Mouse (Mus musculus): ENCODE measurements at regions not wholly inside any gene's neighbourhood (a gene's known extent, or its start where the extent isn't known, plus 50 kb on each side); places are given as distances from the start of the nearest gene placed in this dataset.

GRCm38 (mm10) chr8:74293621-74294020 lies 579.4 kb upstream of the Isx start:
- no peak for DNase-seq (ENCODE audit: low read depth, low spot score)
- WGBS = 87% methylated on average over 1 of the region's 1 CpGs

GRCm38 (mm10) chr8:74297698-74298097 lies 575.3 kb upstream of the Isx start:
- 66% methylated on average over 1 of the region's 1 CpGs for WGBS
- DNase-seq (ENCODE audit: low read depth, low spot score) = no peak

GRCm38 (mm10) chr8:74309810-74310209 lies 563.2 kb upstream of the Isx start:
- DNase-seq (ENCODE audit: low read depth, low spot score) = no peak
- 71% methylated on average over 2 of the region's 2 CpGs for WGBS

GRCm38 (mm10) chr8:74315382-74315781 lies 557.6 kb upstream of the Isx start:
- peak; percentile 29 for DNase-seq (ENCODE audit: low read depth, low spot score)
- 29% methylated on average over 1 of the region's 1 CpGs for WGBS

GRCm38 (mm10) chr8:74327521-74327920 lies 545.5 kb upstream of the Isx start:
- DNase-seq (ENCODE audit: low read depth, low spot score) = no peak

GRCm38 (mm10) chr8:74344010-74344409 lies 529.0 kb upstream of the Isx start:
- no peak for DNase-seq (ENCODE audit: low read depth, low spot score)
- 74% methylated on average over 1 of the region's 1 CpGs for WGBS

Data from large intestine, adult 2 months (tissue).